8 mouse cellular contexts compared by ENCODE assay signal in the genomic region with DNA sequence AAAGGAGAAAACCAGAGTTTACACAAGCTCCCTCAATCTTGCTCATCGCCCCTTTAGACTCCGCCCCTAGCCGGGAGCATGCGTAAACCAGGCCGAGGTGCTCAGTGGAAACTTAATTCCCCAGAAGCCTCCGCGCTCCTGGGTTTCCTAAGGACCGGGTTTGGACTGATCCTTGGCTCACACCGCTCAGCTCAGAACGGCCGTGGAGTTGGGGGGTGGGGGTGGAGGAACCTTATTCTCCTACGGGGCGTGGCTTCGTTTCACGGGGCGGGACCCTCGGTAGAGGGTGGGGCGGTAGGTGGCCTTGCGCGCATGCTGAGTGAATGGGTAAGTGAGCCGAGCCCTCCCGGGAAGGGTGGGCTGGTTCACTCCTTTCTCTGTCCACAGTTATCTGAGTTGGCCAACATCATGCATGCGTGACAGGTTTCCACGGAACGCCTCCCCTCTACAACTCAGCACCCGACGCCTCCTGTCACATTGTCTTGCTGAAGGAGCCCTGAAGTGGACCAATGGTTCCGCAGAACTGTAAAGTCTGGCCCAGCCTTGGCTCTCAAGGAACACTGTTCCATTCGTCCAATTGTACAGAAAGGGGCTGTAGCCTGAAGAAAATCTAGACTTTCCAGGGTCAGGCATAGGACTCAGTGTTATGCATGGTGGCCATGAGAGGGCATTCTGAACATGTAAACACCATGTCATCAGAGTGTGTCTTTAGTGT. TPM values are rescaled to one million over a fixed set of nuclear protein-coding genes. Genes with fewer than 3 reads are reported as not detected.
DNase-seq lines count a peak whose midpoint lies in the region; ATAC-seq and TF ChIP-seq lines count a peak whose summit lies in the region.

No protein-coding gene starts in this region.

- H3K4me2 ChIP-seq in heart, embryonic 14.5 days (ENCODE audit: low read length): peak overlapping the region; percentile 98
- H3K4me2 ChIP-seq in kidney, postnatal 0 days (ENCODE audit: low read length): peak overlapping the region; percentile 92
- H3K4me2 ChIP-seq in liver, embryonic 14.5 days (ENCODE audit: low read depth): peak overlapping the region; percentile 75

- H3K27ac ChIP-seq in heart, embryonic 14.5 days (replicated peaks in 1 of 2; ENCODE audit: control insufficient read depth in 1 of 2, insufficient read depth in 1 of 2, low read depth in 2 of 2, low read length in 2 of 2): no peak overlapping the region
- peak overlapping the region; percentile 59 for H3K27ac ChIP-seq in kidney, postnatal 0 days
- no peak overlapping the region for H3K27ac ChIP-seq in liver, embryonic 14.5 days
- H3K27ac ChIP-seq in testis, adult 2 months (ENCODE audit: control insufficient read depth, insufficient read depth, low read depth, low read length): no peak overlapping the region

- WGBS in heart, embryonic 14.5 days: 2% methylated on average over 29 of the region's 29 CpGs
- 2% methylated on average over 29 of the region's 29 CpGs for WGBS in kidney, postnatal 0 days
- 2% methylated on average over 29 of the region's 29 CpGs for WGBS in liver, embryonic 14.5 days (ENCODE audit: insufficient replicate concordance)

- peaks cover 8 to 18% of the 10 kb centered on the region in 2 experiments for H3K4me1 ChIP-seq in heart, embryonic 14.5 days (ENCODE audit: control insufficient read depth in 2 of 2, insufficient read depth in 2 of 2, low read length in 2 of 2)
- H3K4me1 ChIP-seq in kidney, postnatal 0 days (replicated peaks; ENCODE audit: insufficient read depth, low read length): peaks cover 20% of the 10 kb centered on the region
- peaks cover 4 to 17% of the 10 kb centered on the region in 2 experiments for H3K4me1 ChIP-seq in liver, embryonic 14.5 days (replicated peaks; ENCODE audit: control insufficient read depth in 2 of 2, insufficient read depth in 2 of 2, low read length in 1 of 2)
- peaks cover 23% of the 10 kb centered on the region for H3K4me1 ChIP-seq in testis, adult 2 months (ENCODE audit: control insufficient read depth, insufficient read depth, low read length)

- TF ChIP-seq EP300 in liver, embryonic 14.5 days (IDR thresholded peaks at IDR 0.05; ENCODE audit: low read depth): no peak

- H3K4me3 ChIP-seq in heart, embryonic 14.5 days (ENCODE audit: control insufficient read depth in 1 of 2, insufficient read depth in 1 of 2, low read depth in 1 of 2, low read length in 2 of 2): peak overlapping the region; percentile 19 to 28
- peak overlapping the region; percentile 26 for H3K4me3 ChIP-seq in kidney, postnatal 0 days (replicated peaks; ENCODE audit: low read depth, low read length)
- H3K4me3 ChIP-seq in liver, embryonic 14.5 days (ENCODE audit: insufficient read depth in 1 of 2, low read depth in 2 of 2, low read length in 2 of 2): peak overlapping the region; percentile 49 to 57
- H3K4me3 ChIP-seq in testis, adult 2 months (ENCODE audit: control insufficient read depth, low read depth, low read length): peak overlapping the region; percentile 25

- H3K36me3 ChIP-seq in heart, embryonic 14.5 days (ENCODE audit: control insufficient read depth, insufficient read depth, low read length): no peaks in the 10 kb centered on the region
- H3K36me3 ChIP-seq in kidney, postnatal 0 days (ENCODE audit: insufficient read depth, low read length): no peaks in the 10 kb centered on the region
- no peaks in the 10 kb centered on the region for H3K36me3 ChIP-seq in liver, embryonic 14.5 days (replicated peaks; ENCODE audit: control insufficient read depth, insufficient read depth, low read depth)
- no peaks in the 10 kb centered on the region for H3K36me3 ChIP-seq in testis, adult 2 months (ENCODE audit: control insufficient read depth, insufficient read depth, low read length)

- H3K27me3 ChIP-seq in heart, embryonic 14.5 days (ENCODE audit: control insufficient read depth, insufficient read depth, low read length): peaks cover 28% of the 10 kb centered on the region
- no peaks in the 10 kb centered on the region for H3K27me3 ChIP-seq in kidney, postnatal 0 days (ENCODE audit: insufficient read depth, low read length)
- peaks cover 22% of the 10 kb centered on the region for H3K27me3 ChIP-seq in liver, embryonic 14.5 days (ENCODE audit: control insufficient read depth, insufficient read depth, low read length)
- no peaks in the 10 kb centered on the region for H3K27me3 ChIP-seq in testis, adult 2 months (ENCODE audit: control insufficient read depth, insufficient read depth, low read length)

- ATAC-seq in erythroid progenitor cell, adult 5-6 weeks (replicated peaks; ENCODE audit: low FRiP score, poor library complexity, severe bottlenecking): peak; percentile 36; the same call in 1 of the 2 replicates
- peak; percentile 64 for ATAC-seq in heart, embryonic 14.5 days (ENCODE audit: insufficient number of reproducible peaks, insufficient read depth, low FRiP score, low read depth)
- ATAC-seq in kidney, postnatal 0 days (replicated peaks; ENCODE audit: low FRiP score, low read depth): peak; percentile 84
- ATAC-seq in liver, embryonic 14.5 days (ENCODE audit: insufficient read depth): peak; percentile 76

- no peak for TF ChIP-seq CTCF in kidney, postnatal 0 days (IDR thresholded peaks at IDR 0.05; ENCODE audit: low read depth)
- no peak for TF ChIP-seq CTCF in liver, embryonic 14.5 days (IDR thresholded peaks at IDR 0.05; ENCODE audit: low read depth)
- TF ChIP-seq CTCF in testis, adult 2 months (IDR thresholded peaks at IDR 0.05; ENCODE audit: control insufficient read depth, insufficient read depth, insufficient replicate concordance, low read depth, low read length): no peak

- H3K9me3 ChIP-seq in heart, embryonic 14.5 days (ENCODE audit: control insufficient read depth, low read length): no peaks in the 10 kb centered on the region
- H3K9me3 ChIP-seq in kidney, postnatal 0 days (replicated peaks; ENCODE audit: low read length): no peaks in the 10 kb centered on the region
- no peaks in the 10 kb centered on the region for H3K9me3 ChIP-seq in liver, embryonic 14.5 days (ENCODE audit: control insufficient read depth, low read length)

- peak; percentile 97 for DNase-seq in ES-CJ7 (ENCODE audit: low read depth, low spot score)
- DNase-seq in brain, adult 2 months (ENCODE audit: low read depth, low spot score): peak; percentile 95
- peak; percentile 85 for DNase-seq in kidney, postnatal 0 days (ENCODE audit: low spot score)
- DNase-seq in liver, embryonic 14.5 days (ENCODE audit: low read depth in 3 of 3, low spot score in 3 of 3): peak; percentile 45 to 52 (median 47)
- DNase-seq in naive thymus-derived CD4-positive, alpha-beta T cell, adult 2 months (ENCODE audit: low read depth): peak; percentile 75

- TF ChIP-seq POLR2A in testis, adult 2 months (IDR thresholded peaks at IDR 0.05; ENCODE audit: control insufficient read depth, low read depth, low read length): no peak

- H3K9ac ChIP-seq in heart, embryonic 14.5 days (ENCODE audit: low read length): peak overlapping the region; percentile 2; the same call in 1 of the 2 replicates
- peak overlapping the region; percentile 28; the same call in 1 of the 2 replicates for H3K9ac ChIP-seq in kidney, postnatal 0 days (ENCODE audit: low read depth, low read length)
- peak overlapping the region; percentile 32 for H3K9ac ChIP-seq in liver, embryonic 14.5 days (replicated peaks)

RNA-seq across cellular contexts. Expression of gene Rnf208, which starts 1.2 kb away (rescaled TPM):
- total RNA-seq in erythroid progenitor cell, adult 5-6 weeks (2015; ENCODE audit: low replicate concordance): not detected in 2 replicates
- total RNA-seq in erythroid progenitor cell, adult 5-6 weeks (2017; ENCODE audit: low replicate concordance): not detected in 2 replicates
- 5.3 and 8.0 TPM in 2 replicates for polyA plus RNA-seq in heart, embryonic 14.5 days (2014; fragmentation: Nextera tagmentation; extraction: Ambion mirVana)
- 24.2 and 27.4 TPM in 2 replicates for polyA plus RNA-seq in kidney, postnatal 0 days (2015; fragmentation: Nextera tagmentation; extraction: Ambion mirVana)
- polyA plus RNA-seq in liver, embryonic 14.5 days (2012; rRNA removed): 0.93 and 1.3 TPM in 2 replicates
- polyA plus RNA-seq in liver, embryonic 14.5 days (2014; fragmentation: Nextera tagmentation; extraction: Ambion mirVana): 0.09 and 0.16 TPM in 2 replicates
- polyA plus RNA-seq in testis, adult 2 months (2012; rRNA removed): 7.4 and 8.1 TPM in 2 replicates

RNA-seq across cellular contexts. Expression of gene Cysrt1, which starts 1.4 kb away (rescaled TPM):
- total RNA-seq in erythroid progenitor cell, adult 5-6 weeks (2015; ENCODE audit: low replicate concordance): not detected in 2 replicates
- total RNA-seq in erythroid progenitor cell, adult 5-6 weeks (2017; ENCODE audit: low replicate concordance): not detected in 2 replicates
- not detected in 2 replicates for polyA plus RNA-seq in heart, embryonic 14.5 days (2014; fragmentation: Nextera tagmentation; extraction: Ambion mirVana)
- polyA plus RNA-seq in kidney, postnatal 0 days (2015; fragmentation: Nextera tagmentation; extraction: Ambion mirVana): 0.61 and 0.75 TPM in 2 replicates
- polyA plus RNA-seq in liver, embryonic 14.5 days (2012; rRNA removed): not detected in 2 replicates
- polyA plus RNA-seq in liver, embryonic 14.5 days (2014; fragmentation: Nextera tagmentation; extraction: Ambion mirVana): not detected in 2 replicates
- 0.12 and 0.31 TPM in 2 replicates for polyA plus RNA-seq in testis, adult 2 months (2012; rRNA removed)

RNA-seq across cellular contexts. Expression of gene Rnf224, which starts 4.3 kb away (rescaled TPM):
- not detected in 2 replicates for total RNA-seq in erythroid progenitor cell, adult 5-6 weeks (2015; ENCODE audit: low replicate concordance)
- not detected in 2 replicates for total RNA-seq in erythroid progenitor cell, adult 5-6 weeks (2017; ENCODE audit: low replicate concordance)
- polyA plus RNA-seq in heart, embryonic 14.5 days (2014; fragmentation: Nextera tagmentation; extraction: Ambion mirVana): not detected in 2 replicates
- 0.16 and 0.28 TPM in 2 replicates for polyA plus RNA-seq in kidney, postnatal 0 days (2015; fragmentation: Nextera tagmentation; extraction: Ambion mirVana)
- not detected in 2 replicates for polyA plus RNA-seq in liver, embryonic 14.5 days (2012; rRNA removed)
- polyA plus RNA-seq in liver, embryonic 14.5 days (2014; fragmentation: Nextera tagmentation; extraction: Ambion mirVana): not detected in 2 replicates
- 0.05 TPM in 1 of 2 replicates, not detected in the other for polyA plus RNA-seq in testis, adult 2 months (2012; rRNA removed)

RNA-seq across cellular contexts. Expression of gene AL732309.1, which starts 5.8 kb away (rescaled TPM):
- 4.0 and 4.6 TPM in 2 replicates for total RNA-seq in erythroid progenitor cell, adult 5-6 weeks (2015; ENCODE audit: low replicate concordance)
- total RNA-seq in erythroid progenitor cell, adult 5-6 weeks (2017; ENCODE audit: low replicate concordance): not detected in 2 replicates
- polyA plus RNA-seq in heart, embryonic 14.5 days (2014; fragmentation: Nextera tagmentation; extraction: Ambion mirVana): 1.8 and 2.4 TPM in 2 replicates
- 2.7 and 3.7 TPM in 2 replicates for polyA plus RNA-seq in kidney, postnatal 0 days (2015; fragmentation: Nextera tagmentation; extraction: Ambion mirVana)
- 5.4 and 5.6 TPM in 2 replicates for polyA plus RNA-seq in liver, embryonic 14.5 days (2012; rRNA removed)
- polyA plus RNA-seq in liver, embryonic 14.5 days (2014; fragmentation: Nextera tagmentation; extraction: Ambion mirVana): 1.4 and 1.9 TPM in 2 replicates
- polyA plus RNA-seq in testis, adult 2 months (2012; rRNA removed): 7.0 and 7.9 TPM in 2 replicates

RNA-seq across cellular contexts. Expression of gene Slc34a3, which starts 6.7 kb away (rescaled TPM):
- total RNA-seq in erythroid progenitor cell, adult 5-6 weeks (2015; ENCODE audit: low replicate concordance): not detected in 2 replicates
- total RNA-seq in erythroid progenitor cell, adult 5-6 weeks (2017; ENCODE audit: low replicate concordance): not detected in 2 replicates
- polyA plus RNA-seq in heart, embryonic 14.5 days (2014; fragmentation: Nextera tagmentation; extraction: Ambion mirVana): not detected in 2 replicates
- 1.5 and 1.6 TPM in 2 replicates for polyA plus RNA-seq in kidney, postnatal 0 days (2015; fragmentation: Nextera tagmentation; extraction: Ambion mirVana)
- polyA plus RNA-seq in liver, embryonic 14.5 days (2012; rRNA removed): 0.01 and 0.05 TPM in 2 replicates
- polyA plus RNA-seq in liver, embryonic 14.5 days (2014; fragmentation: Nextera tagmentation; extraction: Ambion mirVana): not detected in 2 replicates
- polyA plus RNA-seq in testis, adult 2 months (2012; rRNA removed): 0.48 and 0.55 TPM in 2 replicates

Comparison
In these comparisons a context has a peak if more than half of its experiments do, and no peak if none do; other contexts are left out.
1. DNase-seq: peak in every context shown above with its lines; median percentile 97 in ES-CJ7; 95 in brain, adult 2 months; 85 in kidney, postnatal 0 days; 75 in naive thymus-derived CD4-positive, alpha-beta T cell, adult 2 months; 47 in liver, embryonic 14.5 days.